Mouse (Mus musculus) CH12.LX (cell line): ENCODE results near the gene Sf3b4.

Experiments used
- CTCF ChIP-seq, 2 experiments: IDR thresholded peaks in 1 of 2; conservative IDR thresholded peaks in 1 of 2; 2 replicates each; pipeline ENCODE4 v1.5.1; 2011 to 2012; ENCODE audit warnings: low read depth in 2 of 2, low read length in 2 of 2, improper control_type of control experiment in 1 of 2, inconsistent platforms in 1 of 2, mild to moderate bottlenecking in 1 of 2, moderate library complexity in 1 of 2
- IRF4 ChIP-seq: IDR thresholded peaks from 2 replicates; pipeline ENCODE4 v1.6.1; 2014; ENCODE audit warnings: low read depth, mild to moderate bottlenecking, inconsistent platforms, low read length, improper control_type of control experiment
- MYC ChIP-seq: IDR thresholded peaks from 2 replicates; pipeline ENCODE4 v1.6.1; 2011; ENCODE audit warnings: low read depth, mild to moderate bottlenecking, improper control_type of control experiment, low read length
- POLR2A ChIP-seq: IDR thresholded peaks from 2 replicates; pipeline ENCODE4 v1.6.1; 2011; ENCODE audit warnings: low read depth, mild to moderate bottlenecking, improper control_type of control experiment, low read length
- TCF12 ChIP-seq: IDR thresholded peaks from 2 replicates; pipeline ENCODE4 v1.6.1; 2014; ENCODE audit warnings: low read depth, mild to moderate bottlenecking, inconsistent platforms, low read length, improper control_type of control experiment
- USF1 ChIP-seq: IDR thresholded peaks from 2 replicates; pipeline ENCODE4 v1.6.1; 2014; ENCODE audit warnings: low read depth, mild to moderate bottlenecking, inconsistent platforms, low read length, improper control_type of control experiment

DNA sequence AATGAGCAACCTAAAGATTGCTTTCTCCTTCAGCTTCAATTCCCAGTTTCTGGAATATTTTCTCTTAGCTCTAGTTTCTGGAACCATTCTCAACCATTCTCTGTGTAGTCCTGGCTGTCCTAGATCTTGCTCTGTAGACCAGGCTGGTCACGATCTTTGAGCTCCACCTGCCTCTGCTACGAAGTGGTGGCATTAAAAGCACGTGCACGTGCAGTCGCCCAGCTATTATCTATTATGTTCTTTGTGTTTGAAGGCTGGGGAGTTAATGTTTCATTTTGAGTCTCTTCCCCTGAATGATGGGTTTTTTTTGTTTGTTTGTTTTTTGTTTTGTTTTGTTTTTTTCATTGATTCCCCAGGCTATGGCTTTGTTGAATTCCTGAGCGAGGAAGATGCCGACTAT, 1.1 kb downstream of the Sf3b4 start:
- peak; percentile 55; the same call in 1 of the 2 replicates for TF ChIP-seq MYC
- no peak for TF ChIP-seq IRF4
- TF ChIP-seq POLR2A, result no peak
- no peak for TF ChIP-seq CTCF (conservative IDR thresholded peaks at IDR 0.05 in 1 of 2, IDR thresholded peaks at IDR 0.05 in 1 of 2; ENCODE audit: low read depth in 2 of 2, low read length in 2 of 2)
- TF ChIP-seq USF1, result no peak
- no peak for TF ChIP-seq TCF12
